Mouse (Mus musculus) heart, postnatal 0 days (tissue): ENCODE results near the gene Nfix.

Experiments used
- CTCF ChIP-seq: IDR thresholded peaks from 2 replicates; pipeline ENCODE4 v1.5.1; 2016; ENCODE audit warnings: antibody characterized with exemption, control low read depth, low read depth
- EP300 ChIP-seq: IDR thresholded peaks from 2 replicates; pipeline ENCODE4 v1.6.1; 2016; ENCODE audit warnings: antibody characterized with exemption, low read depth

- TF ChIP-seq CTCF (no peak), EP300 (0 out of 2 replicates have a peak, but pooled peaks have one; percentile 28)
Measured at GRCm38 (mm10) chr8:84659936-84660818, 140.0 kb downstream of the Nfix start.
